Mouse (Mus musculus) CH12.LX (cell line): ENCODE measurements around the gene Iqschfp. TPM values are rescaled to one million over a fixed set of nuclear protein-coding genes. Genes with fewer than 3 reads are reported as not detected.

Source experiments
- DNase-seq: peaks from one replicate; pipeline ENCODE4 v3.0.0-alpha.2; 2013; ENCODE audit errors: extremely low read depth
- H3K27ac ChIP-seq: 2 replicates; pipeline ENCODE4 v1.5.1; 2012; ENCODE audit warnings: low read depth, mild to moderate bottlenecking, control low read depth, moderate library complexity; ENCODE audit not compliant: insufficient read depth
- H3K27me3 ChIP-seq: replicated peaks from 2 replicates; pipeline ENCODE3; 2012; ENCODE audit warnings: inconsistent platforms
- H3K36me3 ChIP-seq, 2 experiments: replicated peaks in 1 of 2; 2 replicates each; pipeline versions ENCODE3 to v1.6.1; 2012; ENCODE audit warnings: inconsistent platforms in 1 of 2, low read length in 1 of 2, mild to moderate bottlenecking in 1 of 2, mixed read lengths in 1 of 2, moderate library complexity in 1 of 2; ENCODE audit not compliant: control insufficient read depth in 1 of 2, insufficient read depth in 1 of 2
- H3K4me1 ChIP-seq, 2 experiments: 2 replicates each; pipeline ENCODE4 v1.6.1; 2012; ENCODE audit warnings: inconsistent platforms in 1 of 2, moderate library complexity in 1 of 2; ENCODE audit not compliant: insufficient read depth in 2 of 2, control insufficient read depth in 1 of 2
- H3K4me2 ChIP-seq: 2 replicates; pipeline ENCODE4 v1.6.1; 2012; ENCODE audit warnings: low read depth, mild to moderate bottlenecking, control low read depth; ENCODE audit not compliant: poor library complexity, insufficient read depth, severe bottlenecking
- H3K4me3 ChIP-seq, 3 experiments: fragments of 150-350 bp in 1 of 3; sonication (generic) in 1 of 3; replicated peaks in 1 of 3; 2 replicates each; pipeline versions ENCODE3 to v1.5.1; 2011 to 2012; ENCODE audit warnings: low read depth in 2 of 3, low read length in 2 of 3, mild to moderate bottlenecking in 2 of 3, moderate library complexity in 2 of 3, control low read depth in 1 of 3, improper control_type of control experiment in 1 of 3, inconsistent platforms in 1 of 3, mixed read lengths in 1 of 3; ENCODE audit not compliant: poor library complexity in 1 of 3
- H3K79me2 ChIP-seq: replicated peaks from 2 replicates; pipeline ENCODE4 v1.6.1; 2012; ENCODE audit warnings: mild to moderate bottlenecking, moderate library complexity; ENCODE audit not compliant: control insufficient read depth, poor library complexity, insufficient read depth, severe bottlenecking; ENCODE audit errors: extremely low read depth
- H3K9ac ChIP-seq: 2 replicates; pipeline ENCODE4 v1.6.1; 2012; ENCODE audit warnings: low read depth, mild to moderate bottlenecking, control low read depth, moderate library complexity; ENCODE audit not compliant: insufficient read depth
- H3K9me3 ChIP-seq: replicated peaks from 2 replicates; pipeline ENCODE3; 2012; ENCODE audit warnings: low read length, inconsistent platforms, mixed read lengths
- BHLHE40 ChIP-seq: IDR thresholded peaks from 2 replicates; pipeline ENCODE4 v1.6.1; 2011; ENCODE audit warnings: mild to moderate bottlenecking, low read depth, low read length, improper control_type of control experiment
- CHD2 ChIP-seq: IDR thresholded peaks from 2 replicates; pipeline ENCODE4 v1.6.1; 2011; ENCODE audit warnings: low read length, improper control_type of control experiment
- ELF1 ChIP-seq: IDR thresholded peaks from 2 replicates; pipeline ENCODE4 v1.6.1; 2014; ENCODE audit warnings: low read depth, mild to moderate bottlenecking, inconsistent platforms, low read length, improper control_type of control experiment
- EP300 ChIP-seq: IDR thresholded peaks from 2 replicates; pipeline ENCODE4 v1.6.1; 2011; ENCODE audit warnings: low read length, improper control_type of control experiment
- ETS1 ChIP-seq: conservative IDR thresholded peaks from 2 replicates; pipeline ENCODE4 v1.6.1; 2012; ENCODE audit warnings: low read depth, mild to moderate bottlenecking, inconsistent platforms, low read length, improper control_type of control experiment, moderate library complexity
- MAX ChIP-seq: IDR thresholded peaks from 2 replicates; pipeline ENCODE4 v1.6.1; 2011; ENCODE audit warnings: low read length, improper control_type of control experiment
- MXI1 ChIP-seq: IDR thresholded peaks from 2 replicates; pipeline ENCODE4 v1.6.1; 2011; ENCODE audit warnings: mild to moderate bottlenecking, low read depth, low read length, improper control_type of control experiment
- NELFE ChIP-seq: IDR thresholded peaks from 2 replicates; pipeline ENCODE4 v1.6.1; 2011; ENCODE audit warnings: low read depth, low read length, improper control_type of control experiment
- NRF1 ChIP-seq: IDR thresholded peaks from 2 replicates; pipeline ENCODE4 v1.6.1; 2014; ENCODE audit warnings: low read depth, mild to moderate bottlenecking, inconsistent platforms, low read length, improper control_type of control experiment, moderate library complexity
- POLR2A ChIP-seq: IDR thresholded peaks from 2 replicates; pipeline ENCODE4 v1.6.1; 2011; ENCODE audit warnings: low read depth, mild to moderate bottlenecking, improper control_type of control experiment, low read length
- USF1 ChIP-seq: IDR thresholded peaks from 2 replicates; pipeline ENCODE4 v1.6.1; 2014; ENCODE audit warnings: low read depth, mild to moderate bottlenecking, inconsistent platforms, low read length, improper control_type of control experiment
- USF2 ChIP-seq: conservative IDR thresholded peaks from 2 replicates; pipeline ENCODE4 v1.6.1; 2011; ENCODE audit warnings: low read depth, low read length, improper control_type of control experiment
- ZKSCAN1 ChIP-seq: IDR thresholded peaks from 2 replicates; pipeline ENCODE4 v1.6.1; 2012; ENCODE audit warnings: low read depth, inconsistent platforms, low read length, improper control_type of control experiment, borderline replicate concordance
- ZNF384 ChIP-seq: IDR thresholded peaks from 2 replicates; pipeline ENCODE4 v1.6.1; 2012; ENCODE audit warnings: low read depth, low read length, improper control_type of control experiment, inconsistent platforms
- dilution Hi-C: fragments of 300-500 bp; cut with MboI; formaldehyde crosslinking; loops from 2 replicates; pipeline ENCODE4 v1.14.3; 2020; ENCODE audit warnings: low sequenced_read_pairs; ENCODE audit not compliant: extremely low pct_unique_long_range_greater_than_20kb, extremely low pct_ligation_motif_present
- in situ Hi-C: fragments of 300-500 bp; cut with MboI; formaldehyde crosslinking; loops from 3 replicates; pipeline ENCODE4 v1.14.3; 2019; ENCODE audit warnings: low sequenced_read_pairs, low pct_ligation_motif_present, low pct_unique_long_range_greater_than_20kb, mixed read lengths
- polyA plus RNA-seq: library from polyadenylated mRNA; unstranded; fragments of >175 nt; gene quantifications from 2 replicates; pipeline ENCODE4 v1.2.1, GENCODE M21; 2012; ENCODE audit warnings: low read depth; ENCODE audit not compliant: insufficient read length
- total RNA-seq, 2 experiments: library from RNA; depleted of rRNA; stranded (reverse); fragments of 300-350 nt in 1 of 2; fragments of >200 nt in 1 of 2; gene quantifications; 2 replicates each; pipeline ENCODE4 v1.2.3; 2012 to 2014

The Iqschfp gene
- total and polyA plus RNA-seq, 3 experiments = 0.13 to 0.25 TPM; not detected in 1

DNA sequence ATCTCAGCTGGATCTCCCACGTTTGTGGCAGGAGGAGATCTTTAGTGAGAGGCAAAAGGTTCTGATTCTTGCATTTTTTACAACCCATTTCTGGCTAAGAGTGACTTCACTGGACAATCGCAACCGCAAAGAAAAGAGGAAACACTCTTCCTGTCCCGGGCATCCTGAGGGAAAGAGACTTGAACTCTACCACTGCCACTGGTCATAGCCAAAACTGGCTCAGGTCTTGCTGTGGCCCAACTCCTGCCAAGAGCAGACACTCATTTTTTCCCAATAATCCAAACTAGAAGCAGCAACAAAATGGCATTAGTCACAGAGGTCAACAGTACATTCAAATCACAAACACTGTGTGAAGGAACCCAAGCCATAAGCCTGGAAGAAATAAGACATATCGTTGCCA is 770.4 kb downstream of the Iqschfp start:
- dilution Hi-C loops = no loop called here
- no peak overlapping the region for H3K9ac ChIP-seq
- no peaks in the 10 kb centered on the region for H3K36me3 ChIP-seq
- H3K4me2 ChIP-seq = no peak overlapping the region
- H3K4me1 ChIP-seq = peaks cover 0 to 10% of the 10 kb centered on the region in 2 experiments; a peak in 3 of 4 replicates
- no peak for TF ChIP-seq CHD2
- TF ChIP-seq MXI1 = no peak
- no peak for TF ChIP-seq ZNF384
- no peak for TF ChIP-seq NELFE
- TF ChIP-seq MAX = no peak
- TF ChIP-seq BHLHE40 = no peak
- TF ChIP-seq ZKSCAN1 = no peak
- no peak for TF ChIP-seq POLR2A
- DNase-seq = no peak
- no peaks in the 10 kb centered on the region for H3K27me3 ChIP-seq
- H3K27ac ChIP-seq = no peak overlapping the region
- no peaks in the 10 kb centered on the region for H3K79me2 ChIP-seq
- H3K4me3 ChIP-seq = no peak overlapping the region
- in situ Hi-C loops = no loop called here
- no peaks in the 10 kb centered on the region for H3K9me3 ChIP-seq

DNA sequence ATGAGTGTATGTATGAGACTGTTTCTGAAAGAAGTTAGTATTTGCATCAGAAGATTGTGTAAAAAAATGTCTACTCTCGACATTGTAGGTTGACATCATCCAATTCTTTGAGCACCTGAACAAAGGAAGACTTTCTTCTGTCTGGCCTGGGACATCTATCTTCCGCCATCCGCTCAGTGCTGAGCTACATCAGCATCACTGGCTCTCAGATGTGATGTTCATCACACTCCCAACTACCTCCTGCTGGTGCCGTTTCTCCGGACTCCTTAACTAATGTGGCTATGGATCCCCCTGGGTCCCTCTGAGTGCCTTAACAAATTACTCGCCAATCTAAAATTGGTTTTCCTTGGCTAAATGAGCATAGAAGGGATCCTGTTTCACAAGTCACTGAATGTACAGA is 772.3 kb downstream of the Iqschfp start:
- H3K4me1 ChIP-seq = peaks cover 0 to 10% of the 10 kb centered on the region in 2 experiments; a peak in 3 of 4 replicates
- H3K36me3 ChIP-seq = no peaks in the 10 kb centered on the region
- TF ChIP-seq ETS1 (no peak), NRF1 (no peak), ELF1 (no peak), CHD2 (no peak), ZKSCAN1 (no peak)
- dilution Hi-C loops = no loop called here
- no peaks in the 10 kb centered on the region for H3K9me3 ChIP-seq
- H3K4me2 ChIP-seq = no peak overlapping the region
- H3K4me3 ChIP-seq = no peak overlapping the region
- H3K27me3 ChIP-seq = no peaks in the 10 kb centered on the region
- no peak overlapping the region for H3K9ac ChIP-seq
- no peaks in the 10 kb centered on the region for H3K79me2 ChIP-seq
- in situ Hi-C loops = no loop called here
- no peak overlapping the region for H3K27ac ChIP-seq
- no peak for DNase-seq

DNA sequence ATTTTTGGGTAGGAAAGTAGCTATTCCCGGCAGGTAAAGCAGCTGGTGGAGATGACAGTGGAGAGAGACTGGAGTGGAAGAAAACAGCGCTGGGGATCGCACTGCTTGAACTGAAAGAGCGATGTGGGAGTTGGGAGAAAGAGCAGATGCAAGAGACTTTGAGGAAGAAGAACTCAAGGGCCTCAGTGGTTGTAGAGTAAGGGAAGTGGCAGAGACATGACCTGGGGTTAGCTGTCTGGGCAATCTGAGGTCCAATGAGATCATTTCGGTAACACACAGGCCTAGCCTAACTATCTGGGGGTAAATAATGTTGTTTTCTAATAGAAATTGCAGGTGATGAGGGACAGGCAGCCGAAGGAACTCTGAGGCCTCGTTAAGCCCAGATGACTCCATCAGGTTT is 774.3 kb downstream of the Iqschfp start:
- Histone ChIP-seq H3K9ac (no peak overlapping the region), H3K79me2 (no peaks in the 10 kb centered on the region), H3K4me1 (peaks cover 0 to 17% of the 10 kb centered on the region in 2 experiments; a peak in 2 of 4 replicates), H3K9me3 (no peaks in the 10 kb centered on the region), H3K27ac (no peak overlapping the region), H3K27me3 (no peaks in the 10 kb centered on the region), H3K36me3 (no peaks in the 10 kb centered on the region), H3K4me2 (no peak overlapping the region), H3K4me3 (no peak overlapping the region)
- in situ Hi-C loops = no loop called here
- dilution Hi-C loops = no loop called here
- no peak for DNase-seq
- TF ChIP-seq ZKSCAN1 (no peak), USF1 (no peak), EP300 (no peak), USF2 (no peak)
